Mouse (Mus musculus) large intestine, adult 2 months (tissue): ENCODE measurements at regions not wholly inside any gene's neighbourhood (a gene's known extent, or its start where the extent isn't known, plus 50 kb on each side); places are given as distances from the start of the nearest gene placed in this dataset.

Source experiments
- DNase-seq: peaks from one replicate; pipeline ENCODE4 v3.0.0-alpha.2; 2012; ENCODE audit warnings: low read depth, low spot score
- WGBS: fragments of 180-500 bp; shearing (Covaris S2); methylation state at CpG from one replicate; pipeline ENCODE4 v1.1.7; 2018; 5-methylcytosine and 5-hydroxymethylcytosine counted together

DNA sequence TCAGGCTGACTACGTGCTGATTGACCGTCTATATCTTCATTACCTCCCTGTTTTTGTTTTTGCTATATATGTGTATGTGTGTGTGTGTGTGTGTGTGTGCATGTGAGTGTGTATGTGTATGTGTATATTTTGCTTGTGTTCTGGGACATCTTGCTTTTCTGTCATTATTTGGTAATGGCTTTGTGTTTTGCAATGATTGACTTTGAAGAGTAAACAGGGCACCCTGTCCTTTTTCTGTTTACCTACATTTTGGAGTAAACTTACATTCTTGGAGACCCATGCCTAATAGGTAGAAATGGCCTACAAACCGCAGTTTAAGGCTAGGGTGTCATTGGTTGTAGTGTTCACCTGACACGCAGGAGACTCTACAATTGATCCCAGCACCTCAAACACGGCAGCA lies 177.5 kb upstream of the Tmem72 start:
- WGBS: 89% methylated on average over 5 of the region's 5 CpGs
- no peak for DNase-seq

GRCm38 (mm10) chr6:116895114-116895513 lies 178.4 kb upstream of the Tmem72 start:
- no peak for DNase-seq
- 30% methylated on average over 5 of the region's 5 CpGs for WGBS

DNA sequence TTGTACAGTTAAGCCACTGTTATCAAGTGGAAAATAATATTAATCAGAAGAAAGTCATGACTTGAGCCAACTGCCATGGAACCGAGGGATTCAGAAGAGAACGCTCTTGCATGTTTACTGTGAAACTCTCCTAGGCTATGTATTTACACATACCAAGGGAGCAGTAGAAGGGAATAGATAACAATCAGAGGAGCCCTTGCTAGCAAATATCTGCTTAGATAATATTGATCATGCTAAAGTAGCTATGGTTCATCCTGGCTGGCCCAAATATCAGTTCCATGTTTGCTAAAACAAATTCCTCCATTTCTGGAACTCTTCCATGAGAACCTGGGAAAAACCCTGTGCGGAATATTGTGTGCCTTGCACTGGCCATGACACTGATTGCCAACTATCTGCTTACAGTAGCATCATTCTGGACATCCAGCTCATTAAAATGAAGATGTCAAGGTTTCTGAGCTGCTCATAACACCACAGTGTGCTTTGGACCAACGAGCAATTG lies 179.5 kb upstream of the Tmem72 start:
- 62% methylated on average over 4 of the region's 4 CpGs for WGBS
- DNase-seq: no peak

DNA sequence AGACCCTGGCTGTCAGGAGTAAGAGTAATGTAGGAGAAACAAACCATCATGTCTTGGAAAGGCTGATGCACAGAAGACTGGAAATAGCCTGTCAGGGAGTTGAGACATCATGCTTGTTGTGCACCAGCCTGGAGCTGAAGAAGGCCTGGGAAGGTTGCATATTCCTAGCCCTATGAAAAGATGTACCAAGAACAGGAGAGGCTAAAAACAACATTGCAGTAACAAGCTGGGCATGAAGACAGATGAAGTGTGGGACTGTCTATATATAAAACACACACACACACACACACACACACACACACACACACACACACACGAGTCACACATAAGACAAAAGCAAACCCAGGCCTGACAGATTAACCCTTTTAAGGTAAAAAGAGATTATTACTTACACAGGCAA lies 185.1 kb upstream of the Tmem72 start:
- WGBS: 20% methylated on average over 1 of the region's 1 CpGs
- DNase-seq: no peak

DNA sequence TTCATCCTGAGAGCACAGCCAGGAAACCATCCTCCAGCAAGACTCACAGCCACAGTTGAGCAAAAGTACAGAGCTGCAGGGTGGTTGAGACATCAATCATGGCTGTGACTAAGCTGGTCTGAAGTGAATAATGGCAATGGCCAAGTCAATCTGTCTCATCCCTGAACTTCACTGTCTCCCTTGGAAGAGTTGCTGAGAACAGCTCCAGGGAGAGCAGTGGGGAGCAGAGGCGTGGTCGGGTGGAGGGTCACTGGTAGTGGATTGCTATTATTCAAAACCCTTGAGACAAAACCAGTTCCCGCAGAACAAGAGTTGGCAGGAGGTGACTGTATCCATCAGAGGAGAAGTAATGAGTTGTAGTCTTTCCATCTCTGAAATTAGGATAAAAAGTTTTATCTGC lies 185.7 kb upstream of the Tmem72 start:
- WGBS: 73% methylated on average over 3 of the region's 3 CpGs
- DNase-seq: no peak

GRCm38 (mm10) chr6:116906426-116907172 lies 189.9 kb upstream of the Tmem72 start:
- DNase-seq: no peak
- 62% methylated on average over 7 of the region's 7 CpGs for WGBS

DNA sequence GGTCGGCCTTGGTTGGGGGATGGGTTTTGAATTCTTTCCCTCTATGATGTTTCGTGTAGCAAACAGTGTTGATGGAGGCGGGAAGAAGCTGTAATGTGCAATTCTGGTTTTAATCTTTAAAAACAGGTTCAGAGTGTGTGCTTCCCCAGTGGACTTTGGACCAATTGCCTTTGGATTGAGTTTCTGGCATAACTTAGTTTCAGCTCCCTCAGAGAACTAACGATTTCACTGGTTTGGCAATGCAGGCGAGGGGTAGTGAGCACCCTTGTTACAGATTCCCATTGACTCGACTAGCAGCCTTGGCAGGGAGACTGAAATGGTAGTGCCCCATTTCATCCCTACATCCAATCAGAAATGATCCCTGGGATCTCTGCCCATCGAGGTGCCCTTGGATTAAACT lies 193.9 kb upstream of the Tmem72 start:
- WGBS: 72% methylated on average over 7 of the region's 7 CpGs
- DNase-seq: no peak

- WGBS: 80% methylated on average over 3 of the region's 3 CpGs
- DNase-seq: no peak
Measured at GRCm38 (mm10) chr6:116912161-116912560, 195.4 kb upstream of the Tmem72 start.

GRCm38 (mm10) chr6:116914073-116914472 lies 197.4 kb upstream of the Tmem72 start:
- WGBS: 23% methylated on average over 1 of the region's 1 CpGs
- DNase-seq: peak; percentile 25

GRCm38 (mm10) chr6:116935024-116935423 lies 218.3 kb upstream of the Tmem72 start:
- DNase-seq: no peak
- WGBS: 64% methylated on average over 3 of the region's 3 CpGs

DNA sequence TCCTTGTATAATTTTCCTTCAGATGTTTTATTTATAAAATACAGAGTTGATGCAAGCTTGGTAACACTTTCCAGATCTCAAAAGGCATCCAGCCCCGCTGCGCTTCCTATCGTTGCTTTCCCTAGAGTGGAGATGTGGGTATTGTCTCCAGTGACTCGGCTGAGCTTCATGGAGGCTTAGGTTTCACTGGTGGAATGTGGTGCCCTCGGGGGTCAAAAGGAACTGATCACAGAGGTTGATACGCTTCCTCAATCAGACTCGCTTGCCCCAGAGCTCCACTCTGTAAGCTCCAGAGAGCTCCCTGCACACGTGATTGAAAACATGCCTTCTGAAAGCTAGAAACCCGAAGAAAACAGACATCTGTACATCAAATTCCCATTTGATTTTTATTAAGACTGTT lies 224.9 kb upstream of the Tmem72 start:
- DNase-seq: no peak
- WGBS: 77% methylated on average over 9 of the region's 9 CpGs

DNA sequence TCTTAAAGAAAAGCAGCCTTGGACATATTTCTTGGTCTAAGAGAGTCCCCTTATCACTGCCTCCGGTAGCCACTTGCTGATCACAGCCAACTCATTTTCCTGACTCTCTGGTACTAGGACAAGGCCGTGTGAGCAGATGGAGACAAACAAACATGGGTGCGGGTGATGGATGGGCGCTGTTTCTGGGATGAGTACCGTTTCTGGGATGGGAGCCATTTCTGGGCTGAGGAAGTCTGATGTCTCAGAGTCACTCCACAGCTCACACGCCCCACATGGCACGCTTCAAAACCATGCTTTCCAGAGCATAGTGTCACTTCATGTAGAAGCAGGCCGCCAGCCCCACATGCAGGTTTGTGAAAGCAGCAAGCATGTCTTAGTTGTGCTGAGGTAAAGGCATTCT lies 225.6 kb upstream of the Cxcl12 start:
- DNase-seq: no peak
- 72% methylated on average over 8 of the region's 8 CpGs for whole genome bisulfite sequencing

GRCm38 (mm10) chr6:116946083-116946732 lies 222.1 kb upstream of the Cxcl12 start:
- DNase-seq: no peak
- 35% methylated on average over 8 of the region's 8 CpGs for WGBS

DNA sequence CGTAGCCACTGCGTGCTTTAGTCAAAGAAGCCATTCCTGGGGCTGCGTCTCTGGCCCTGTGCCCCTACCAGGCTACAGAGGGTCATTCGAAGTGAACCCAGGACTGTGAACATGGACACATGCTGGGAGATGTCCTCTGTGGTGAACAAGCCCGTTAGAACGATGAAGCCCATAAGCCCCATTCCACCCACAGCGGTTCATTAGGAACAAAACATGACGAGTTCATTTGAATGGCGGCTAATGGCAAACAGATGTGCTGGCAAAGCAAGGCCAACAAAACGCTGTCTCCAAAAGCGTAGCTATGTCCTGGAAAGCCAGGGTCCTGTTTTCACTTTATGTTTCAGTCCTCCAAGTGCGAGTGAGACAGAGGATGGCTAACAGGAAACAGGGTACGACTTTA lies 208.7 kb upstream of the Cxcl12 start:
- 87% methylated on average over 13 of the region's 13 CpGs for WGBS
- DNase-seq: no peak

DNA sequence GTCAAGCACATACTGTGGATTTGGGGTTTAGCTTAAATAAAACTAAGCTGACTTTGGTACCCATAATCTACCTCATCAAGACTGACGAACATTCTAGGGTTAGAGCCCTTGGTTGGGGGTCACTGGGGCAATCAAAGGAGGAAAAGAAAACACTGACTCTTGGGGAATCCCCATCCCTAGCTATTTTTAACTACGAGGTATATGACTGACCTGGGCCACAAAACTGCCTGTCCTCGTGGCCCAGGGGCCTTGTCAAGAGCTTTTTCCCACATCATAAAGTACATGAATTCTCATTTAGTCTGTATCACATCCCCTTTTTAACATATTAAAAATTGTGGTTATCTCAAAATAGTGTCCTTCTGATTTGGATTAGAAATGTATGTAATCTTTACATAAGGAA lies 207.7 kb upstream of the Cxcl12 start:
- no peak for DNase-seq
- WGBS: 34% methylated on average over 3 of the region's 3 CpGs

DNA sequence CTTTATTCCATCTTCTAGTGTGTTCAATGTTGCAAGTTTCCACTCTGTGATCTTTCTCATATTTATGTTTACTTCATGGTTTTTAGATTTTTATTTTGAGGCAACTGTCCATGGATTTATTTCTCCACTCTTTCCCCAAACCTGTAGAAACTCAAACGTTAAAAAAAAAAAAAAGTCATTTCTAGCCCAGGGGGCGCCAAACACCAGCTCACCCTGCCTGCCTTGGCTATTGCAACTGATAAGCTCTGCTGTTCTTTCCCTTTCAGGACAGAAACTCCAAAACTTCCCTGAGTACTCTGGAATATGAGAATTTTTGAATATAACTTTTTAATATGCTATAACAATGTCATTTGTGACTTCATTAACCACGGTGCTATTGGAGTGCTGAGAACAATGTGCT lies 201.9 kb upstream of the Cxcl12 start:
- 24% methylated on average over 3 of the region's 3 CpGs for WGBS
- DNase-seq: no peak

GRCm38 (mm10) chr6:116969381-116969910 lies 198.9 kb upstream of the Cxcl12 start:
- WGBS: 53% methylated on average over 9 of the region's 9 CpGs
- no peak for DNase-seq

DNA sequence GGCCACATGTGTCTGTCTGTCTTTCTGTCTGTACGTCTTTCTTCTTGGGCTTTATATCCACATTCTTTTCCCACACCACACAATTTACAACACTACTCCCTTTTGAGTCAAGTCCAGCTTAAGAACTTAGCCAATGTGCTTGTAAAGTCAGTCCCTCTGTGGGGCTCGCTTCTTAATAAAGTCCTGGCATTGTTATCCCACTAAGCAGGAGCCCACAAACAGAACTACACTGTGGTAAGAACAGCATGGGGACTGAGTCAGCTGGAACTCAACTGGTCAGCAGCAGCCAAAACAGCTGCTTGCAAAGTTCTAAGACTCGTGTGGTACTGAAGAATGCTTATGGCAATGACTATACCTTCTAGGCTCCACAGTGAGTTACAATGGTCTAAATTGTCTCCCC lies 193.5 kb upstream of the Cxcl12 start:
- no peak for DNase-seq
- WGBS: 78% methylated on average over 3 of the region's 3 CpGs

- WGBS: 12% methylated on average over 10 of the region's 10 CpGs
- no peak for DNase-seq
Measured at GRCm38 (mm10) chr6:116980349-116980995, 187.9 kb upstream of the Cxcl12 start.

GRCm38 (mm10) chr6:116985147-116985737 lies 183.1 kb upstream of the Cxcl12 start:
- 58% methylated on average over 4 of the region's 4 CpGs for WGBS
- DNase-seq: no peak
